Mouse (Mus musculus) natural killer cell, adult 2 months (primary cell): ENCODE data around the gene Tshr.
"Not testable (repeated sequence)": the region's sequence is repeated elsewhere in the genome, so short reads cannot be mapped to it uniquely, and the experiment has no call there.

Experiments used
- DNase-seq, 2 experiments: peaks; one replicate each; pipeline ENCODE4 v3.0.0; 2022; ENCODE audit warnings: low spot score in 2 of 2

The Tshr gene

DNA sequence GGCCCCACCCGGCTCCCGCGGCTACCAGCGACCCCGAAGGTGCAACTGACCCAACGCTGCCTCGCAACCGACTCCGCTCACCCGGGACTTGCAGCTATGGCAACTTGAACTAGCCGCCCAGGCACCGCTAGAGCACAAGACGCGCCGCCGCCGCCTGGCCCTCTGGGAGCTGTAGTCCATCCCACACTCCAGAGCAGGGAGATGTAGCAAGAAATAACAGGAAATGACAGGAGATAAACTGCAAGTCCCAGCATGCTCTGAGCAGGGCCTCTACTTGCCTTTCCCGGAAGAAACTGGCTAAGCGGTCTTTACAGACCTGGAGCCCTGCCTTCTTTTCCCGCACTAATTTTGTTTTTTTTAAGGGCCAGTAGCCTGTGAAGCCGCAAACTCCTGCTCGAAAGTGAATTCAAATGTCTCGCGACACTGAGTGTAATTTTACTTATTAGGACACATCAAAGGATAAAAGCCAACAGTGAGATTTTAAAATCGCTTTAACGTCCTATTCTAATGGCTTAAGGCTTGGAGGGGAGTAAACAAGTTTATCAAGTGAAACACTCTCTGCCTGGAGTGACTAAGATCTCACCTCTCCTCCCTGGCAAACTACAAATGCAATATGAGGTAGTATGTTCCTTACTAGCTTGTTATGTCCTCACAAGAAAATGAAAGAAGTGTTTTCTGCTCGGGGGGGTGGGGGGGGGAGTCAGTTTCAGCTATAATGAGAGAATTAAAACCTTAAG lies at the start of gene Tshr, which contains the start of gene Cep128:
Gene Tshr, plus strand, starts transcription at position 283 of the 737 bp plus-strand sequence.
Gene Cep128, minus strand, starts transcription at position 129 of the 737 bp plus-strand sequence.
- peak; percentile 89 to 90 for DNase-seq

DNA sequence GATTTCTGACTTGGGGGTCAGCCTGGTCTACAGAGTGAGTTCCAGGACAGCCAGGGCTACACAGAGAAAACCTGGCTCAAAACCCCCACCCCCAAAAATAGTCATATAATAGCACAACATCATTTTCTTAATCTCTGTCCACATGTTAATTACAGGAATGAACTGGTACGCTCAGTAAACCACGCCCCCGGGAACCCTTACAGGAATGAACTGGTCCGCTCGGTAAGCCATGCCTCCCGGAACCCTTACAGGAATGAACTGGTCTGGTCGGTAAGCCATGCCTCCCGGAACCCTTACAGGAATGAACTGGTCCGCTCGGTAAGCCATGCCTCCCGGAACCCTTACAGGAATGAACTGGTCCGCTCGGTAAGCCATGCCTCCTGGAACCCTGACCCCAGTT lies 45.7 kb upstream of the Tshr start:
- DNase-seq: not testable (repeated sequence)

DNA sequence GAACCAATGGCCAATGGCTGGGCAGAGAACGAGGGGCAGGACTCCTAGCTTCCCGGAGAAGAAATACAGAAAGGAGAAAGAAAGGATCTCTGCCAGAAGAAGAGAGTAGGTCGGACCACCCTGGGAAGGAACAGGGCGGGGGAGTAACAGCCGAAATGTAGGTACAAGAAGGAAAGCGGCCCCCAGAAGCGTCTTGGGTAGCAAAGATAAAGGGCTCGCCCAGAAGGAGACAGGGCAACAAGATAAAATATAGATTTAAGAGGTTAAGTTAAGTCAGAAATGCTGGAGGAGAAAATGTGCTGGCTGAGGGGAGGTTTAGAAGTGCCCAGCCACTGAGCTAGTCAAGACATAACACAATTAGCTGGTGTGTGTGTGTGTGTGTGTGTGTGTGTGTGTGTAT lies 30.6 kb upstream of the Tshr start:
- no peak for DNase-seq

DNA sequence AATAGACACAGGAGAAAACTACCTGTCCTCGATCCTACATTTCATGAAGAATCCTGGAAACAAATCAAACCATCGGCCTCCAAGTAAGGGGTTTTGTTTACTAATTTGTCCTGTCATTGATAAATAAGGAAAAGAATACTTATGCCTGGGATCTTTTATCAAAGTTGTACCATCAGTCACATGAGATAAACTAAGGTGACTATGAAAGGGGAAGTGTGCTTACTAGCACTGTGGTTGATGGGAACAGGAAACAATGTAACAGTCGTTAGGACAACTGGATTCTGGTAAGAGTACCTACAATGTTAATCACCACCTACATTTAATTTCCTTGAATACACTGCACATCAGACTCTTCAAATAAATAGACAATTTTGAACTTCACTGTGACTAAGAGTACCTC lies 15.2 kb upstream of the Tshr start:
- no peak for DNase-seq

DNA sequence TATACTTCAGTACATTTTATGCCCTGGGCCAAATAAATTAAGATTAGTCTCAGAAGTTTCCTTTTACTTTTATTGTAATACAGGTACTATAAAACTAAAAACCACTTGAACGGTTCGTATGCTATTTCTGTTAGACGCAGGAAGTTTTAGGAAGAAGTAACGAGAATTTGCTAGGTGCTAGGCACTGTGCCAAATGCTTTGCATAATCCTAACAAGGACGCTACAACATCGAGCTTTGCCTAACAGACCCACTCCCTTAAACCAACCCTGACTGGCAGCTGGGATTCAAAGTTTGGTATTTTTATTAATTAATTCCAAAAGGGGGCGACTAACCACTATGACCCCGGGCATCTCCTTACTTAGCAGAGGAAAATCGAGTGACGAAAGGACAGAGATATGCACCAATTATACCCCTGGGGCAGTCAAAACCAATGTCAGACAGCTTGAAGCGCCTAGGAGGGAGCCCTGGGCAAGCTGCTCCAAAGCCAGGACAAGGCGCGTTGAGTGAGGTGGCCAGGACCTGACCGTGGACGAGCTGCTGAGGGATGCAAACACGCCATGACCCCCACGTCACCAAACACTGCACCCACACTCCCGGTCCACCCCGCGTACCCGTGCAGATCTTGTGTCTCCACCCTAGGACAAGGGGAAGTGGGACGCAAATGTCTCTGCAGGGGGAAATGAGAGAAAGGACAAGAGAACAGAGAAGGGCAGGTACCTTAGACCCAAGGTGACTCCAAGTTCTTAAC lies 673 bp upstream of the Tshr start:
- no peak for DNase-seq

DNA sequence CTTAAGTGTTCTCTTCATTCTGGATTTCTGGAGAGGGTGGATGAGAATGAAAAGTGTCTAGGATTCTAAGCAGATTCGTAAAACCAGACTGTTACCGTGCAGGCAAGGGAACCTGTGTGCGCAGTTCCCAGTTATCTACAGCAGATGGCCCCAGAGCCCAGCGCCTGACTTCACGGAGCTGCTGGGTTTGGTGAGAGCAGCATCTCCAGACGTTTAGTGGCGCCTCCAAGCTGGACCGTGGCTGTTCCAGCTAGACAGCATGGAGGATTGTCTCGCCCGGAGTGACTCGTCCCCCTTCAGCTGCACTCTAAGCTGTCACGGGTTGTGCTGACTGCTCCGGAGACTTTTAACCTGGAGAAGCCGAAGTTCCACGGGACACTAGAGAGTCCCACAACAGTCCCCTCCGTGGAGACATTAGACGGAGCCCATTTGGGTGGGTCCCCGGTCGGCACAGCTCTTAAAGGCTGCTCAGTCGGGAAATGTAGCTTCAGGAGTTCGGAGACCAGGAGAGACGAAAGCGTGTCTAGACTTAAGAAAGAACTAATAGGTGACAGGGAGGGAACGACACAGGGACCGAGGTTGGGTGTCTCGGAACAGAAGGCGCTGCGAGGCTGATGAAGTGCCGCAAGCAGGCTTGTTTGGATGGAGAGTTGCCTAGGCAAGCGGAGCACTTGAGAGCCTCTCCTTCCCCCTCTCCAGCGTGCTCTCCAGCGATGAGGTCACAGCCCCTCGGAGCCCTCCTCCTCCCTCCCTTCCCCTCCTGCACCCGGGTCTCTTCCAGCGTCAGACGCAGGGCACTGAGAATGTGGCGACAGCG lies 16.1 kb downstream of the Tshr start:
- peak in 1 of 2 experiments; percentile 28 for DNase-seq

DNA sequence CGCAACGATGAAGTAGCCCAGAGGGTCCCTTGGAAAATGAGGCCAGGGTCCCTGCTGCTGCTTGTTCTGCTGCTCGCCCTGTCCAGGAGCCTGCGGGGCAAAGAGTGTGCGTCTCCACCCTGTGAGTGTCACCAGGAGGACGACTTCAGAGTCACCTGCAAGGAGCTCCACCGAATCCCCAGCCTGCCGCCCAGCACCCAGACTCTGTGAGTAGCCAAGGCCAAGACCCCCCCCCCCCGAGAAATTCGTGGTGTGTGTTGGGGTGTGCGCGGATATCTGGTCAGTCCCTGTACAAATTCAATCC lies 16.6 kb downstream of the Tshr start:
- no peak for DNase-seq

DNA sequence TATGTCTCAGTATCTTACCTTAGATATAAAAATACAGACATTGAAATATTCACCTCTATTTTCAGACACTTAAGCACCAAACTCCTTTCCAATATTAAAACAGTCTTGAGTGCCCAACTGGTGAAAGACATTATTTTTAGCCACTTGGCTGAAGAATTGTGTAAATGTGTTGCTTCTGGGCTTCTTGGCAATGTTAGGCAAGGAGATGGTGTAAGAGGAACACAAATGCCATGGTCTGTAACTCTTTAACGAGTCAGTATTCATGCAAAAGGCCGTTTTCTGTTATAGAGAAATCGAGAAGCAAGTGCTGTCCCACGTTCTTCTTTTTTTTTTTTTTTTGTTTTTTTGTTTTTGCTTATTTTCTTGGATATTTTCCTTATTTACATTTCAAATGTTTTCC lies 25.9 kb downstream of the Tshr start:
- no peak for DNase-seq

DNA sequence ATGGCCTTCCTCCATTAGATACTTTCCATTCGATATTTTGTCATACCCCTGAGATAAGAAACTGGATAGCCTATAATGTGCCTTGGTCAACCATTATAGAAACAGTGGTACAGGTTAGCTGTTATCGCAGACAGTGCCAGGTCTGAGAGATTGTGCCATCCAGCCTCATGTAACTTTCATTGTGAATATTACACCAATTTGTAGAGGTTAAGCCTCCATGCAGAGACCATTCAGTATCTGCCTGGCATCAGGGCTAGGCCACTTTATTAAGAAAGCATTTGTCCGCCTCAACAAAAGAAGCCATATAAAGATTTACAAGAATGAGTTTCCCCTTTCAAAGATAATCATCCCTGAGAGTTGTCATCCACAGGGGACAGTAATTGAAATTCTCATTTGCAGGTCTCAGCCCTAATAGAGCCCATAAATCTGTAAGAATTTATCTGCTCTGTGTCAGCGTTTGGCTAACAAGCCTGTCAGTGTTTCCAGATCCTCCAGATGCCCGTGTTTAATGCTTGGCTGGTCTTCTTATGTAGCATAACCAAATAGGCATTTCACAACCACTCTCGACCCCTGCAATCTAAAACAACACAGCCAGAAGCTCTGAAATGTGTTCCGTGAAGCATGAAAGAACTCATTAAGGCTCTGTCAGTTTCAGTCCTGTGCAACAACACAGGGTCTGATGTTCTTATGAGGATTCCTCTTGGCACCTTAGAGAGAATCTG lies 28.3 kb downstream of the Tshr start:
- DNase-seq: no peak

DNA sequence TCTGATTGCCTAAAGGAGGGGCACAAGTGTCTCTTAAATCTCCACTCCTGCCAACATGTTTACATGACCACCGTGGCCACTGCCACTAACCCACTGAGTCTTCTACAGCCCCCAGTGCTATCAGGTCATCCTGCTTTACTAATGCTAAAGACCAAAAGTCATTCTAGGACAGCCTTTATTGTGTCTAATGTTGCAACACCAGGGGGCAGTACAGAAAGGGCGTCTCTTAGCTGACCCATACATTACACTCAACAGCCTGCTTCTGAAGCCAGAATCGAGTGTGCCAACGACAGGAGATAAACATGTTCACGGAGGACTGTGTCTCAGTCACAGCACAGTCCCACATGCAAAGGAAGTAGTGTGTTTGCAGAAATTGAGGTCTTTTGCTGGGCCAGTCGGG lies 30.7 kb downstream of the Tshr start:
- no peak for DNase-seq

DNA sequence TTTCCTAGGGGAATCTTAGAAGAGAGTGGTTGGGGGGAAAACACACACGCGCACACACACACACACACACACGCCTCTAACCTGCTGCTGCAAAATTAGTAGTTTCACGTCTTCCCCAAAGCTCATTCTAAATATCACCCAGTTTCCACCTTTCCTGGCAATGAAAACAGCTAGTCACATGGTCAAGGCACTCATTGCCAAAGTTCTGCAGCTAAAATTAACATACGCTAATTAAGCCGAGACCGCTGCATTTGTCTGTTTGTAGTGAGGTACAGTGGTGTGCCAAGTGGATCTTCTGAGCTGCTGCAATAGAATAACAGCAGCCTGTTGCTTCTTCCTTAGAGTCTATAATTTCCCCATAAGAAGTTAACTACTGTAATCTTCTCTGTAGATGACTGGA lies 32.5 kb downstream of the Tshr start:
- DNase-seq: no peak

DNA sequence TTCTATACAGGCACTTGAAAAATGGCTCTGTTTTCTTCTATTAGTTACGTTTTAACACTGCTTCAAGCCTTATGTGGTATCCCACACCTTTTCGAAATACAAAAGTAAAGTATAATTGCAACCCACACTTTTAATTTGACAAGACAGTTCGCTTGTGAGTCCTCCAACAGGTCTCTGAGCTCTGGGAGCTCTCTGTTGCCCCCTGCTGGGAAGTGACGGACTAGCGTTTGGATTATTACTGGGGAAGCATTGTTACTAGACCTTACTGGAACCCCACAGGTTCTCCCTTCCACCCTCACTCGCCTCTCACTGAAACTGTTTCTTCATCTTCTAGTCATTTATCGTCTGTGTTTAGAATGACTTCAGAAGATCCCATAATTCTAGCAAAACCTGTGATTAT lies 34.4 kb downstream of the Tshr start:
- peak; percentile 25 to 38 for DNase-seq

DNA sequence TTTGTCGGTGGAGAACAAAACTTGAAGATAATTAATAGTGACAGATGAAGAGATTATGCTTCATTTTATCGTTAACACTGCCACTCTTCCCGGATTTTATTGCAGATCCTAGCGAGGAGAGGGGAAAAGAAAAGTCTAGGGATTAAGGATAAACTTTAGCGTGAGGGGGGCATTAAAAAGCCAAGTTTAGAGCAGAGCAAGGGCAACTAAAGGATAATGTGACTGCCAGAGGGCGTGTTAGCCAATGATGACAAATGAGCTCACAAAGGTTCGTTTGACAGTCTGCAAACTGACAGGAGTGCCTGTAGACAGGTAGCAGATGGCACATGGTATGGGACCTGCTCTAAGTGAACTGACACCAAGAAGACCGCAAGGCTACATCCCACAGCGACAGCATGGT lies 36.9 kb downstream of the Tshr start:
- DNase-seq: no peak

DNA sequence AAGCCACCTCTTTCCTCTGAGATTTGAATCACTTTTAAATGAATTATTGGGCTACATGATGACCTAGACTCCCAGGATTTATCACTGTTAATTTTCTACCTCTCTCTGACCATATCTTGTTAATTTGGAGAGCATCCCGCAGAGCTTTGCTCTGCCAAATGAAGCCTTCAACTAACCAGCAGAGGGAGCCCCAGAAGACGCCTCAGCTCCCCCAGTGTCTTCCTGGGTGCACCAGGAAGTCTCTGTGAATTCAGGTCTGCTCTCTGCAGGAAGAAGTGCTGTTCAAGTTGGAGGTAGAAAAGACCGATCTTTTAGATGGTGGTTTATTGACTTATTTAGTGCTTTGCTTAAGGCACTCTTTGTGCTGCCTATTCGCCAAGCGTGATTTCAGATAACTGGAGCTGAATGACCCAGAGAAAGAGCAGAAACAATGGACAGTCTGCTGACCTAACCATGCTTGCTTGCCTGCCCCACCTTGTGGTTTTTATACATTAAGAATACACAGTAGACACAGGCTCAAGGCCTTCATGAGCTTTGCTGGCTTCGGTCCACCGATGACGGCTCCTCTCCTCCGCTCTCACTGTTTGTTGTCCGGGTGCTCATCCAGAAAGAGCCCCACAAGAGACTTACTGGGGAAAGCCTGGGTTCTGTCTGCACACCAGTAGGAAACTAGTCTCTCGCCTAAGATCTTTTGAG lies 38.9 kb downstream of the Tshr start:
- DNase-seq: peak in 1 of 2 experiments; percentile 17

DNA sequence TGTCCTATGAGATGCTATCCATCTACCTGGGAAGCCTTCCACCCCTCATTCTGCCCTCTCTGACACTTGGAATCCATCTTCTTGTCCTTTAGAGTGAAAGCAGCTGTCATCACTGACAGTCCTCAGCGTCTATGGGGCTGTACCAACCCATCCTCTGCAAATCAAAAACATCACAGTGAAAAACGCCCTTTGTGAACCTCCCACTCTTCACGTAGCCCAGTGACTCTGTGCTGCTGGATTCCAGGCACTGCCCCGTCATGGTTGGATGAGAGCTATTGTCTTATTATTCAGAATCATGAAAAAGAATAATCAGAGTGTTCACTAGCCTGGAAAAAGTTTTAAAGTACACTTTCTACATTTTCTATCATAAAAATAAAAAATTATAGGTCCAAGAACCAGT lies 42.1 kb downstream of the Tshr start:
- DNase-seq: no peak

DNA sequence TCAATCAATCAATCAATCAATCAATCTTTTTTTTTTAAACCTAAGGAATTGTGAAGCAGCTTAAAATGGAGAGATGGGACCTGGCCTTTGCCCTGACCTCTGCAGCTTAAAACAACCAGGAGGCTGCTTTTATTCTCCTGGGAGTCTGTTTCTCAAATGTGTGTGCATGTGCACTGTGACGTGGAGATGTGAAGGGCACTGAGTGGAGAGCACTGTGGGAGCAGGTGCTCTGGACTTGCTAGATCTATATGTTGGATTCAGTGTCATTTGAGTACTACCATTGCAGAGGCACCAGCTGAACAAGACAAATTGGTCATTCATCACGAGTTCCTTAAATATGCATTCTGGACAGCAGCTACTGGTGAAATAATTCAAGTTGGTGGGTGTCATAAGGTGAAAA lies 42.8 kb downstream of the Tshr start:
- DNase-seq: no peak

DNA sequence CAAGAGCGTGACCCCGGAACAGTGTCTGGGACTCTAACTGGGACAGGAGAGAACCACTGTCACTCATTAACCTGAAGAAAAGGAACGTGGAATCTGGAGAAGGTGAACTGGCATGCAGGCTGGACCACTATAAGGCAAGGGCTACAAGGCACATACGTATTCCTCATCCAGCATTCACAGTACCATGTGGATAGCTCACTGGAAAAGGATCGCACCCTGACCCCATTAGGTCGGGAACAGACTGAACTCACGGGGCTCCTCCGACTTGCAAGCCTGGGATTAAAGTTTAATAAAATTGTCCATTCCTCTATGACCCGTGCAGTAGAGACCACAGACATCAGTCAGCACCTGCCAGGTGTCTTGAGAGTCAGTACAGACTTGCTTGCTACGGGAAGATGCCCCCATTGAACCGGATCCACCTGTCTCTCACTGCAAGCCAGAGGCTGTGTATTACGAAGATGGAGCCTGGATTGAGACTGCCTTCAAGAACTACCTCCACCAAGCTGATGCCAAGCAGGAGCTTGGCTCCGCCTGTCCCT lies 97.9 kb downstream of the Tshr start:
- no peak for DNase-seq

DNA sequence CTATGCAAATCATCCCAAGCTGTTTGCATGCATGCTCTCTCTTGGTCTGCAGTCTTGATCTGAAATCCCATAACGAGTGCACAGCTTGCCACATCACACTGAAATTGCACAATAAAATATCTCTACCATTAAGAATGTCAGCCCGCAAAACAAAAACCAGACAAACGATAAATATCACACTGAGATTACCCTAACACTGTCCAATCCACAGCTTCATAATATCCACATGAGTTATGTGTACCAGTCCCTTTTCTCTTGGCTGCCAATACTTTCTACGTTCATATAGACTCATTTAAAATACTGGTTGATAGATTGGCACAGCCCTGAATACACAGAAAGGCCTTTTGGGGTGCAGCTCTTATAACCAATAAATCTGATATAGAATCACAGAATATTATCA lies 102.0 kb downstream of the Tshr start:
- no peak for DNase-seq

DNA sequence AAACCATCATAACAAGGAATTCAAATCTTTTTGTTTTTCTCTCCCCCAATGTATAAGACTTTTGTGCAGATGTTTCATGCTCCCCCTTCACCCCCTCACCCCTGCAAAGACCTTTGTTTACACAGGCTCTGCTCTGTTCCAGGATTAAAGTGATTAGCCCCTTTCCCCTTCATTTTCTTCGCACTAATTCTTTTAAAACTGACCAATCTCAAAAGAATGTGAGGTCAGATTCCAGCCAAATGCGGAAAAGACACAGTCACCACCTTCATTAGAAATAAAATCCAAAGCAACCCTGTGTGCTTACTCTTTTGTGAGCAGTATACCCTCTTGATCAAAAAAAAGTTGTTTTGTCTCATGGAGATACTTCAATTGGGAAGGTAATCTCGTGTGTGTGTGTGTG lies 104.0 kb downstream of the Tshr start:
- no peak for DNase-seq

DNA sequence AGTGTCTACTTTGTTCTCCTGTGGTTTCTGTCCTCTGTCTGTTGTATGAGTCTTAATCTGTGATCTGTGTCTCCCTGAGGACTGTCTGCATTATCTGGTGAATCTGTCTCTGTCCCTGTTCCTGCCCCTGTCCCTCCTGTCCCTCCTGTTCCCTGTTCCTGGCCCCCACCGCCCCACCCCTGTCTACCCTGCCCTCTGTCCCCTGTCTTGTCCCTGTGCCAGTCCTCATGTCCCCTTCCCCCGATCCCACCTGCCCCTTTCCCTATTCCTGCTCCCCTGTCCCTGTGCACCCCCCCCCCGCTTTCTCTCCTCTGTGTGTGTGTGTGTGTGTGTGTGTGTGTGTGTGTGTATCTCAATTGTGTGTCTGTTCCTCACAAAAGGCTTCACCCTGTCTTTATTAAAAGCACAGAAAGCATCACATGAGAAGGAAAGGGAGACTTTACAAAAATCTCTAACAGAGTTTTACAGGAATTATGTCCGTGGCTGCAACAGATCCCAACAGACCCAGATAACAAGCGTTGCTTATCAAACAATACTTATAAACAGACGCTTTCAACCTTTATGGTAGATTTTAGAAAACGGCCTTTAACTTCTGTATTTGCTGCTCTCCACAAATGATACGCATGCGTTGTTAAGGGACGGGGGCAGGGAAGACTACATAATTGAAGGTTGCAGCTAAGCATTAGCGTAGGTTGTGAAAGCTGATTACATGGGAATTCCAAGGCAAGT lies 111.3 kb downstream of the Tshr start:
- no peak for DNase-seq

DNA sequence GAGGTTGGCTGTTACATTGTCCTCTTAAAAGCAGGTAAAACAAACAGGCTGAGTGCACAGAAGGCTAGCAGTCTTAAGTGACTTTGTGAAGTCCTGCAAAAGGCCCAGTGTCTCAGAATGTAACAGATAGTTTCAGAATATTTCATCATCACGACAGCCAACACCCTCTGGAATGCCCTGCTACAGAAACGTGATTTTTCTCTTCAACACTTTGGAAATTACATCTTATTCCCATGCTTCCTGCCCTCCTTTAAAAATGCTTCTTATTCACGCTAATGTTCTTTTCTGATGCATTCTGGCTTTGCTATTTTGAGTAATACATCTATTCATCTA lies 111.8 kb downstream of the Tshr start:
- no peak for DNase-seq
